15 mouse cellular contexts compared by ENCODE assay signal in genomic region chr13:45410936-45411335, GRCm38 (mm10).
"Had no signal": no experiment of that assay in that cellular context is flagged by ENCODE, and none has a peak within 500 bp of the region (broad histone marks: within the 10 kb centered on the region; RNA-seq: fewer than 3 reads in every experiment).

No protein-coding gene starts in this region.

- H3K27ac ChIP-seq: lung, embryonic 15.5 days; macrophage; midbrain, embryonic 13.5 days; midbrain, embryonic 15.5 days; neural tube, embryonic 12.5 days had no signal

- H3K9me3 ChIP-seq: lung, embryonic 15.5 days; midbrain, embryonic 13.5 days; midbrain, embryonic 15.5 days; neural tube, embryonic 12.5 days had no signal

- DNase-seq: lung, adult 2 months; lung, postnatal 14 days; lung, postnatal 36 days; right cerebral cortex, postnatal 14 days; thymus, adult 18-20 months; thymus, postnatal 14 days; thymus, postnatal 36 days had no signal

- H3K4me2 ChIP-seq: lung, embryonic 15.5 days; midbrain, embryonic 11.5 days; midbrain, embryonic 13.5 days; midbrain, embryonic 15.5 days; neural tube, embryonic 12.5 days had no signal

- H3K9ac ChIP-seq: lung, embryonic 15.5 days; midbrain, embryonic 13.5 days; midbrain, embryonic 15.5 days; neural tube, embryonic 12.5 days had no signal

- H3K27me3 ChIP-seq: lung, embryonic 15.5 days; midbrain, embryonic 15.5 days; neural tube, embryonic 12.5 days had no signal

- ATAC-seq: lung, postnatal 0 days; midbrain, embryonic 13.5 days; midbrain, embryonic 15.5 days had no signal

- H3K4me3 ChIP-seq: lung, embryonic 15.5 days; megakaryocyte, embryonic 14.5 days; midbrain, embryonic 13.5 days; midbrain, embryonic 15.5 days; neural tube, embryonic 12.5 days had no signal

- H3K4me1 ChIP-seq: neural tube, embryonic 12.5 days had no signal
